Mouse (Mus musculus) neural tube, embryonic 12.5 days (tissue): ENCODE measurements around the gene Asb4. TPM values are rescaled to one million over a fixed set of nuclear protein-coding genes. Genes with fewer than 3 reads are reported as not detected.

Source experiments
- ATAC-seq: fragments of 200-750 bp; cut with Nextera tagmentation; 2 replicates; pipeline ENCODE4 v1.8.0; 2017; ENCODE audit warnings: low read depth, mild to moderate bottlenecking, moderate TSS enrichment, moderate library complexity; ENCODE audit not compliant: low FRiP score
- H3K27ac ChIP-seq: fragments of 300-500 bp; sonication (generic); 2 replicates; pipeline ENCODE4 v1.5.1; 2016
- H3K27me3 ChIP-seq: fragments of 300-500 bp; sonication (generic); replicated peaks from 2 replicates; pipeline ENCODE4 v1.6.1; 2016; ENCODE audit warnings: mild to moderate bottlenecking
- H3K36me3 ChIP-seq: fragments of 300-500 bp; sonication (generic); 2 replicates; pipeline ENCODE4 v1.6.1; 2016; ENCODE audit warnings: mild to moderate bottlenecking
- H3K4me1 ChIP-seq: fragments of 300-500 bp; sonication (generic); 2 replicates; pipeline ENCODE4 v1.6.1; 2016
- H3K4me2 ChIP-seq: fragments of 300-500 bp; sonication (generic); replicated peaks from 2 replicates; pipeline ENCODE4 v1.6.1; 2016; ENCODE audit warnings: mild to moderate bottlenecking
- H3K4me3 ChIP-seq: fragments of 300-500 bp; sonication (generic); 2 replicates; pipeline ENCODE4 v1.5.1; 2016
- H3K9ac ChIP-seq: fragments of 300-500 bp; sonication (generic); 2 replicates; pipeline ENCODE4 v1.6.1; 2016; ENCODE audit warnings: mild to moderate bottlenecking
- H3K9me3 ChIP-seq: fragments of 300-500 bp; sonication (generic); 2 replicates; pipeline ENCODE4 v1.6.1; 2016; ENCODE audit warnings: mild to moderate bottlenecking
- WGBS: fragments of 180-500 bp; shearing (Covaris S2); methylation state at CpG from one replicate; pipeline ENCODE4 v1.1.7; 2016; 5-methylcytosine and 5-hydroxymethylcytosine counted together
- polyA plus RNA-seq: library from polyadenylated mRNA; unstranded; fragments of >200 nt; fragmentation: Nextera tagmentation; extraction: Ambion mirVana; gene quantifications from 2 replicates; pipeline ENCODE4 v1.2.1, GENCODE M21; 2016

The Asb4 gene
- polyA plus RNA-seq, 1 experiment from 2014 or later, result 21.2 TPM

- H3K9me3 ChIP-seq, result no peaks in the 10 kb centered on the region
- no peaks in the 10 kb centered on the region for H3K27me3 ChIP-seq
- 65% methylated on average over 3 of the region's 3 CpGs for WGBS
- H3K9ac ChIP-seq, result no peak overlapping the region
- no peak overlapping the region for H3K27ac ChIP-seq
- H3K36me3 ChIP-seq, result no peaks in the 10 kb centered on the region
- H3K4me1 ChIP-seq, result no peaks in the 10 kb centered on the region; the same call in 1 of the 2 replicates
- H3K4me2 ChIP-seq, result no peak overlapping the region
- no peak for ATAC-seq
- no peak overlapping the region for H3K4me3 ChIP-seq
Observed at GRCm38 (mm10) chr6:5396797-5397196, 13.6 kb downstream of the Asb4 start.

- peak; percentile 64 for ATAC-seq
- H3K4me2 ChIP-seq, result no peak overlapping the region
- H3K27me3 ChIP-seq, result no peaks in the 10 kb centered on the region
- H3K9me3 ChIP-seq, result no peaks in the 10 kb centered on the region
- 2% methylated on average over 3 of the region's 3 CpGs for WGBS
- no peak overlapping the region for H3K27ac ChIP-seq
- no peak overlapping the region for H3K9ac ChIP-seq
- no peaks in the 10 kb centered on the region for H3K36me3 ChIP-seq
- peaks cover 16% of the 10 kb centered on the region for H3K4me1 ChIP-seq
- H3K4me3 ChIP-seq, result no peak overlapping the region
Observed at GRCm38 (mm10) chr6:5401394-5401793, 18.2 kb downstream of the Asb4 start.

- ATAC-seq, result peak; percentile 72
- Histone ChIP-seq H3K4me2 (peak overlapping the region; percentile 52), H3K36me3 (no peaks in the 10 kb centered on the region), H3K27ac (peak overlapping the region; percentile 20; the same call in 1 of the 2 replicates), H3K4me1 (peaks cover 22% of the 10 kb centered on the region), H3K4me3 (no peak overlapping the region), H3K9me3 (no peaks in the 10 kb centered on the region), H3K27me3 (no peaks in the 10 kb centered on the region), H3K9ac (no peak overlapping the region)
- WGBS, result 15% methylated on average over 18 of the region's 18 CpGs
Observed at GRCm38 (mm10) chr6:5403095-5403815, 20.1 kb downstream of the Asb4 start.

- ATAC-seq, result peak; percentile 38
- Histone ChIP-seq H3K9me3 (no peaks in the 10 kb centered on the region), H3K9ac (no peak overlapping the region), H3K27ac (peak overlapping the region; percentile 20; the same call in 1 of the 2 replicates), H3K36me3 (no peaks in the 10 kb centered on the region), H3K4me2 (peak overlapping the region; percentile 52), H3K27me3 (no peaks in the 10 kb centered on the region), H3K4me1 (peaks cover 27% of the 10 kb centered on the region), H3K4me3 (no peak overlapping the region)
- 41% methylated on average over 6 of the region's 6 CpGs for WGBS
Observed at GRCm38 (mm10) chr6:5404016-5404415, 20.8 kb downstream of the Asb4 start.

GRCm38 (mm10) chr6:5408451-5409177 lies 25.4 kb downstream of the Asb4 start:
- H3K4me2 ChIP-seq, result no peak overlapping the region
- no peak overlapping the region for H3K9ac ChIP-seq
- H3K4me3 ChIP-seq, result no peak overlapping the region
- no peaks in the 10 kb centered on the region for H3K36me3 ChIP-seq
- peak; percentile 93 for ATAC-seq
- H3K27me3 ChIP-seq, result no peaks in the 10 kb centered on the region
- H3K9me3 ChIP-seq, result no peaks in the 10 kb centered on the region
- H3K27ac ChIP-seq, result no peak overlapping the region
- 34% methylated on average over 8 of the region's 8 CpGs for WGBS
- peaks cover 21% of the 10 kb centered on the region for H3K4me1 ChIP-seq

- H3K4me3 ChIP-seq, result no peak overlapping the region
- no peak overlapping the region for H3K27ac ChIP-seq
- H3K27me3 ChIP-seq, result no peaks in the 10 kb centered on the region
- H3K4me1 ChIP-seq, result peaks cover 11% of the 10 kb centered on the region
- H3K36me3 ChIP-seq, result no peaks in the 10 kb centered on the region
- no peak overlapping the region for H3K4me2 ChIP-seq
- no peaks in the 10 kb centered on the region for H3K9me3 ChIP-seq
- no peak for ATAC-seq
- 83% methylated on average over 4 of the region's 4 CpGs for WGBS
- no peak overlapping the region for H3K9ac ChIP-seq
Observed at GRCm38 (mm10) chr6:5409676-5410075, 26.5 kb downstream of the Asb4 start.

GRCm38 (mm10) chr6:5410697-5411391 lies 27.7 kb downstream of the Asb4 start:
- peaks cover 11% of the 10 kb centered on the region; the same call in 1 of the 2 replicates for H3K4me1 ChIP-seq
- H3K27ac ChIP-seq, result no peak overlapping the region
- no peak overlapping the region for H3K4me3 ChIP-seq
- no peaks in the 10 kb centered on the region for H3K27me3 ChIP-seq
- no peak overlapping the region for H3K9ac ChIP-seq
- ATAC-seq, result peak; percentile 66
- H3K36me3 ChIP-seq, result no peaks in the 10 kb centered on the region
- no peak overlapping the region for H3K4me2 ChIP-seq
- 62% methylated on average over 6 of the region's 6 CpGs for WGBS
- no peaks in the 10 kb centered on the region for H3K9me3 ChIP-seq

GRCm38 (mm10) chr6:5413282-5413681 lies 30.1 kb downstream of the Asb4 start:
- no peak overlapping the region for H3K4me2 ChIP-seq
- 74% methylated on average over 8 of the region's 8 CpGs for WGBS
- no peaks in the 10 kb centered on the region for H3K9me3 ChIP-seq
- no peaks in the 10 kb centered on the region for H3K27me3 ChIP-seq
- H3K4me3 ChIP-seq, result no peak overlapping the region
- ATAC-seq, result no peak
- H3K36me3 ChIP-seq, result no peaks in the 10 kb centered on the region
- peaks cover 5% of the 10 kb centered on the region; the same call in 1 of the 2 replicates for H3K4me1 ChIP-seq
- no peak overlapping the region for H3K9ac ChIP-seq
- no peak overlapping the region for H3K27ac ChIP-seq

- Histone ChIP-seq H3K4me2 (no peak overlapping the region), H3K27me3 (no peaks in the 10 kb centered on the region), H3K36me3 (no peaks in the 10 kb centered on the region), H3K27ac (no peak overlapping the region), H3K9ac (no peak overlapping the region), H3K4me3 (no peak overlapping the region), H3K9me3 (no peaks in the 10 kb centered on the region), H3K4me1 (no peaks in the 10 kb centered on the region)
- 97% methylated on average over 2 of the region's 2 CpGs for WGBS
- no peak for ATAC-seq
Observed at GRCm38 (mm10) chr6:5421442-5421841, 38.3 kb downstream of the Asb4 start.

GRCm38 (mm10) chr6:5422386-5422785 lies 39.2 kb downstream of the Asb4 start:
- no peak overlapping the region for H3K4me2 ChIP-seq
- H3K9ac ChIP-seq, result no peak overlapping the region
- no peaks in the 10 kb centered on the region for H3K36me3 ChIP-seq
- H3K9me3 ChIP-seq, result no peaks in the 10 kb centered on the region
- no peaks in the 10 kb centered on the region for H3K27me3 ChIP-seq
- H3K27ac ChIP-seq, result no peak overlapping the region
- no peaks in the 10 kb centered on the region for H3K4me1 ChIP-seq
- ATAC-seq, result no peak
- WGBS, result 90% methylated on average over 3 of the region's 3 CpGs
- H3K4me3 ChIP-seq, result no peak overlapping the region

GRCm38 (mm10) chr6:5423594-5423993 lies 40.4 kb downstream of the Asb4 start:
- H3K27ac ChIP-seq, result no peak overlapping the region
- H3K4me1 ChIP-seq, result no peaks in the 10 kb centered on the region
- no peak overlapping the region for H3K4me3 ChIP-seq
- H3K9me3 ChIP-seq, result no peaks in the 10 kb centered on the region
- ATAC-seq, result no peak
- H3K9ac ChIP-seq, result no peak overlapping the region
- 89% methylated on average over 15 of the region's 15 CpGs for WGBS
- no peak overlapping the region for H3K4me2 ChIP-seq
- H3K36me3 ChIP-seq, result no peaks in the 10 kb centered on the region
- H3K27me3 ChIP-seq, result no peaks in the 10 kb centered on the region

GRCm38 (mm10) chr6:5427033-5427432 lies 43.8 kb downstream of the Asb4 start:
- H3K27me3 ChIP-seq, result no peaks in the 10 kb centered on the region
- H3K4me3 ChIP-seq, result no peak overlapping the region
- ATAC-seq, result no peak
- no peak overlapping the region for H3K4me2 ChIP-seq
- H3K9me3 ChIP-seq, result no peaks in the 10 kb centered on the region
- H3K36me3 ChIP-seq, result no peaks in the 10 kb centered on the region
- no peaks in the 10 kb centered on the region for H3K4me1 ChIP-seq
- no peak overlapping the region for H3K9ac ChIP-seq
- H3K27ac ChIP-seq, result no peak overlapping the region
- 89% methylated on average over 2 of the region's 2 CpGs for WGBS
